Mouse (Mus musculus): ENCODE measurements around the gene Lce1a2. TPM values are rescaled to one million over a fixed set of nuclear protein-coding genes. Genes with fewer than 3 reads are reported as not detected.

Lce1a2 gene
- not detected for total RNA-seq (2021)
- long read RNA-seq, experiment 1, partial matches to known transcripts: 0 of 2 reads
- long read RNA-seq, experiment 1, other reads (novel, unspliced or antisense): 0 of 2 reads
- long read RNA-seq, experiment 2: 0 reads

DNA sequence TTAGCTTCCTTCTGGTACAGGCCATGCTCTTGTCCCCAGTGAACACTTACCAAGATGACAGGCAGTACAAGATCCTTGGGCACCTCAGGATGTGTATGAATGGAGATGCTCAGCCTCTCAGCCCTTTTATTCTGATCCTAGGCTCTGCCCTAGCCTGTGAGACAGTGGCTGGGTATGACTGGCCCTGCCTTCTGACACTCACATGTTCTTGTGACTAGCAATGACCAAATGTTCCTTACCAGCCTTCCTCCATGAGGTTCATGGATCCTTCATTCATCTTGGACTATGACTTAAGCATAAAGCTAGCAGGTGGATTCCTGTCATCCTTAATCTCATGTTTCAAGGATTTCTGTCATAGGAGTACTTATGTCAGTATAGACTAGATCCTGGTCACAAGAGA, at the start of gene Lce1a2:
TSS of gene Lce1a2 (minus strand) at position 101 of the 400 bp plus-strand sequence.
- DNase-seq (ENCODE audit: low spot score in 2 of 2): no peak

DNA sequence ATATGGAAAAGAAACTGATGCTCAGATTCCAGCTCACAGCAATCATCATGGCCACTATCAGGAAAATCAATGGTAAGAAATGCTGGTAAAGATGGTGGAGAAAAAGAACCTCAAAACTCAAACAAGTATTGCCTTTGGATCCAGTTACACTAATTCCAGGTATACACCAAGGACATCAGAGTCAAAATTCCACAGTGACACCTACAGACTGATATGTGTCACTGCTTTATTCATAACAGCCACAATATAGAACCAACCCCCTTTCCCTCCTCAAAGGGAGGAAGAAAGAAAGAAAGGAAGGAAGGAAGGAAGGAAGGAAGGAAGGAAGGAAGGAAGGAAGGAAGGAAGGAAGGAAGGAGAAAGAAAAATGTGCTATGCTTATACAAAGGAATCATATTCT, 45.0 kb upstream of the Lce1a2 start:
- DNase-seq (ENCODE audit: low spot score in 2 of 2): no peak

DNA sequence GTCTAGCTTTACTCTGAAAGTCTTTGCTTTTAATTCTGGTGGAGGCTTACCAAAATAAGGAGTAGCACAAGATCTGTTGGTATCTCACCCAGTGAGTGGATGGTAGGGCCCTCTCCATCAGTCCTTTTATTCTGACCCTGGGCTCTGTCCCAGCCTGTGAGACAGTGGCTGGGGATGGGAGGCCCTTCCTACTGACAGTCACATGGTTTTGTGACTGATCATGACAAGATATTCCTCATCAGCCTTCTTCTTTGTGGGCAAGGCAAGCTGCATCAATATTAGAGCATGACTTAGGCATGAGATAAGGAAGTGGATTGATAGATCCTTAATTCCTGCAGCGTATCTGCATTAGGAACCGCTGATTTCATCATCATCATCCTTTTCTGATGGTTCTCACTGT, 38.9 kb upstream of the Lce1a2 start, which contains the start of gene Lce1e:
TSS of gene Lce1e (minus strand) at position 101 of the 400 bp plus-strand sequence.
- no peak for DNase-seq (ENCODE audit: low spot score in 2 of 2)

DNA sequence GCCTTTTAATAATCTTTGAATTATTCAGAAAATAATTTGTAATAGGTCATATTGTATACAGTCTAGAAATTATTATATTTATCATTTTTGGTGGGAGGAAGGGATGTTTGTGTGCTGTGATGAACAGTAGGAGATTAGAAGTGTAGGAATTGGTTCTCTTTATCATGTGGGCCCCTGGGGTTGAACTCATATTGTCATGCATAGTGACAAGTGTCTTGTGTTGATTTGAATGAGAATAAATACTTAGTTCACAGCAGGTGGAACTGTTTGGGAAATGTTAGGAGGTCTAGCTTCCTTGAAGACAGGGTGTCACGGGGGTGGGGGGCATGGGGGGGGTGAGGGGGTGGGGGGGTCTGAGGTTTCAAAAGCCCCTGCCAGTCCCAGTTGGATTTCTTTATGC, 24.5 kb upstream of the Lce1a2 start:
- DNase-seq (ENCODE audit: low spot score in 2 of 2): no peak

DNA sequence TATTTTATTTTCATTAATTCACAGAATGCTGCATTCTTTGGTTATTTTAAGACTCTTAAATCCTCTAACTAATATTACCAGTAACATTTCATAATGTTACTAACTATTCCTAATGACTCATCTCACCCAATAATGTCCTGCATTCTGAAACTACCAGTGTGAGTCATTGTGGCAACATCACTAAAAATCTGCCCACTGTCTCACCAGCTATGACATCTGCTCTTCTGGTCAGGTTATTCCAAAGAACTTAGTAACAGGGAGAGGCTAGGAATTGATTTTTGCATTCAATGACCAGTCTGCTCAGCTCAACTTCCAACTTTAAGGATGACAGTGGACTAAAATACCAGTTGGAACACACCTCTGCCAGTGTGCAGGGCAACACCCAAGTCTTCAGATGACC, 21.6 kb upstream of the Lce1a2 start:
- no peak for DNase-seq (ENCODE audit: low spot score in 2 of 2)

DNA sequence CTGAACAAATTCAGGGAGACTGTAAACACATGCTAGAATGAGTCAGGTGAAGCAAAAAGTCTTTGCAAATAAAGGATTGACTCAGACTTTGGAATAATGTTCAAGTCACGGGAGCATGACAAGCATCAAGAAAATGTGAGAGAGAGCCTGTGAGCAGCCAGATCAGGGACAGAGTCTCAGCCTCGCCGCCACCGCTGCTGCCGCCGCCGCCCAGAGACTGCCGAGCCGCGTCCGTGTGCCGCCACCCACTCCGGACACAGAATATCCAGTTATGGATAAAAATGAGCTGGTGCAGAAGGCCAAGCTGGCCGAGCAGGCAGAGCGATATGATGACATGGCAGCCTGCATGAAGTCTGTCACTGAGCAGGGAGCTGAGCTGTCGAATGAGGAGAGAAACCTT, 19.0 kb upstream of the Lce1a2 start:
- DNase-seq (ENCODE audit: low spot score in 2 of 2): peak in 1 of 2 experiments; percentile 13

DNA sequence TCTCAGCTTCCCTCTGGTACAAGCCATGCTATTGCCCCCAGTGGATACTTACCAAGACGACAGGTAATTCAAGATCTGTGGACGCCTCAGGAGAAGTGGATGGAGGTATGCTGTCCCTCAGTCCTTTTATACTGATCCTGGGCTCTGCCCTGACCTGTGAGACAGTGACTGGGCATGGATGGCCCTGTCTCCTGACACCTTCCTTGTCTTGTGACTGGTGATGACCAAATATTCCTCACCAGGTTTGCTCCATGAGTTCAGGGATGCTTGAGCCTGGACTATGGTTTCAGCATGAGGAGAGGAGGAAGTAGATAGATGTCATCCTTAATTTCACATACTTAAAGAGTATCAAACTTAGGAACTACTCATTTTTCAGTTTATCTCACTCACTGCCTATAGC, 17.0 kb upstream of the Lce1a2 start, which contains the start of gene Lce1d:
TSS of gene Lce1d (minus strand) at position 101 of the 400 bp plus-strand sequence.
- no peak for DNase-seq (ENCODE audit: low spot score in 2 of 2)

DNA sequence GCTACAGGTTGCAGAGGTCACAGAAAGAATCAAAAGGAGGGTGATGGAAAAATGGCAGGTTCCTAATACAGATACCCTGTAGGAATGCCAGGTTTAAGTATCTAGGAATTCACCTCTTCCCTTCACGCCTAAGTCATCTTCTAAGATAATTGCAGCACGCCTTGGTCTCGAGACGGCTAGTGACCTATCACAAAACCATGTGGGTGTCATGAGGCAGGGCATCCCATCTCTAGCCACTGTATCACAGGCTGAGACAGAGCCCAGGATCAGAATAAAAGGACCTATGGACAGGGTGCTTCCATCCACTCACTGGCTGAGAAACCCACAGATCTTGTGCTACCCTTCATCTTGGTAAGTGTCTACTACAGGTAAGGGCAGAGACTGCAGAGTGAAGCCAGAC, 8.8 kb upstream of the Lce1a2 start, which contains the start of gene Lce1c:
TSS of gene Lce1c (plus strand) at position 301 of the 400 bp plus-strand sequence.
- no peak for DNase-seq (ENCODE audit: low spot score in 2 of 2)

DNA sequence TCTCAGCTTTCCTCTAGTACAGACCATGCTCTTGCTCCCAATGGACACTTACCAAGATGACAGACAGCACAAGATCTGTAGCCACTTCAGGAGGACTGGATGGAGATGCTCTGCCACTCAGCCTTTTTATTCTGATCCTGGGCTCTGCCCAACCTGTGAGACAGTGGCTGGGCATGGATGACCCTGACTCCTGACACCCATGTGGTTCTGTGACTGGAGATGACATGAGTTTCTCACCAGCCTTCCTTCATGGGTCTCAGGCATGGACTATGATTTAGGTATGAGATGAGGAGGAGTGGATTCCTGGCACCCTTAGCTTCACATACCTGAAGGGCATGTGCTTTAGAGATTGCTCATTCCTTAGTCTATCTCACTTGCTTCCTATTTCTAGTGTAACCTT, 13.3 kb downstream of the Lce1a2 start, which contains the start of gene Lce1b:
TSS of gene Lce1b (minus strand) at position 101 of the 400 bp plus-strand sequence.
- no peak for DNase-seq (ENCODE audit: low spot score in 2 of 2)

DNA sequence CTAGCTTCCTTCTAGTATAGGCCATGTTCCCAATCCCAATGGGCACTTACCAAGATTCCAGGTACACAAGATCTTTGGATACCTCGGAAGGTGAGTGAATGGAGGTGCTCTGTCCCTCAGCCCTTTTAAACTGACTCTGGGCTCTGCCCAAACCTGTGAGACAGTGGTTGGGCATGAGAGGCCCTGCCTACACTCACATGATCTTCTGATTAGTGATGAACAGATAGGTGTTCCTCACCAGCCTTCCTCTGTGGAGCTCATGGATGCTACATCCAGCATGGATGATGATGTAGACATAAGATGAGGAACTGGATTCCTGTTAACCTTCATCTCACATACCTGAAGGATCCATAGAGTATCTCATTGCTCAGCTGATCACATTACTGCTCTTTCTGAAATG, 21.9 kb downstream of the Lce1a2 start, which contains the start of gene Lce1a1:
TSS of gene Lce1a1 (minus strand) at position 101 of the 400 bp plus-strand sequence.
- no peak for DNase-seq (ENCODE audit: low spot score in 2 of 2)

DNA sequence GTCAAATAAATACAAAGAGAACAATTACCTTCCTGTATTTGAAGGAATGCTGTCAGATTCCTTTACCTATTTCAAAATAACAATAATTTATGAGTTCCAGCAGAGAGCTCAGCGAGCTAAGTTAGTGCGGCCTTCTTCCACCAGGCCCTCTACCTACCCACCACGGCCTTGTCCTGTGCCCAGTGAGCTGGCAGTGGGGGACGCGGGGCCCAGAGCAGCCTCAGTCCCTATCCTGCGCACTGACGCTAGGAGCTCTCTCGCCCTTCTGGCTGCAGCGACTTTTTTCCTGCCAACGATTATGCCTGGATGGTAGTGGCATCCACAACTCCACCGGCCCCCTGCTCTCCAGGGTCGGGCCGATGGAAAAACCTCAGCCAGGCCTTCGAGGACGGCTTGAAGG, 30.3 kb downstream of the Lce1a2 start:
- no peak for DNase-seq (ENCODE audit: low spot score in 2 of 2)

DNA sequence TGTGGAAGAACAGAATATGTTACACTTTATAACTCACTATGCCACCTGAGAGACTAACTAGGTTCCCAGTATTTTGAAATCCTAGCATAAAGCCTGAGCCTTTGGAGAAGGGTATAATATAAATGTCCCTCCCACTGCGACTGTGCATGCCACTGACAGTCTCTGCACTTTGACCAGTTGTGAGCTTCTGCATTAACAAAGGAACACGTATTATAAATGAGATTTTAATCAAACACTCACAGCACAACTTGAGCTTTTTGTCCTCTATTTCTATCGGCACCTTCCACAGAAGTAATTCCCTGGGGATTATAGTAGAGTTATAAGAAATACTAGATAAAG, 31.5 kb downstream of the Lce1a2 start:
- DNase-seq (ENCODE audit: low spot score in 2 of 2): no peak

DNA sequence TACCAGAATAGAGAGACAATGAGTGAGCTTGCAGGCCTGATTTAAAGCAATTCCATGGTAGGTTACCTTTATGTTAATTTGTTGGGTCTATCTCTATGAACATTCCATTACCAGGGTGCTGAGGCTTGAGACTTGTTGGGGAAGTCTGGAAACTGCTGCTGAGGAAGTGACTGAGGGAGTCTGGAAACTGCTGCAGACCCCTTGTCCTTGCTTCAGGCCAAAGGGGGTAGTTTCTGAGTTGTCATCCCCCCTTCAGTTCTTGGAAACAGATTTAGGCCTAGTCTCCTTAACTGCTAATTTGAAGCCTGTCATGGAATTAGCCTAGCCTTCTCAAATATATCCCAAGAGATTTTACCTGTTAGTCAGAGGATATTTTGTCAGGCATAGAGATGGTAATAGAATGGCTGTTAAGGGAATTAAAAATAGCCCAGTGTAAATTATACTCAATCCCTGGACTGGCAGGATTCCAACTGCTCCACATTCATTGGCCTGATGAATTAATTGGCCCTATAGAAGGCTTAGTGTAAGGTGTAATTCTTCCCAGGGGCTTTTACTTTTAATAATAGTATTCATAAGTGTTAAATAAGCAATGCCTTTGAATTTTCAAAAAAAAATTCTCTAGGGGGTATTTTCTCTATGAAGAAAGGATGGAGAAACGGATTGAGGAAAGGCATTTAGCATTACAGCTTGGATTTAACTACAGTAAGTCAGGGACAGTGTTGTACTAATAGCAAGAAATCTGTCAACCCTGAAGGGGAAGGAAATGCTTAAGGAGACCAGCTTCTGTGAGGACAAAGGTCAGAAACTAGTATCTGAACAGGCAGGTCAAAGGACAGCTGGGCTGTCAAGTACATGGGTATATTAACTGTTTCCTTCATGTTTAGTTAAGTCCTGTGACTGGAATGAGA, 32.1 kb downstream of the Lce1a2 start:
- no peak for DNase-seq (ENCODE audit: low spot score in 2 of 2)

DNA sequence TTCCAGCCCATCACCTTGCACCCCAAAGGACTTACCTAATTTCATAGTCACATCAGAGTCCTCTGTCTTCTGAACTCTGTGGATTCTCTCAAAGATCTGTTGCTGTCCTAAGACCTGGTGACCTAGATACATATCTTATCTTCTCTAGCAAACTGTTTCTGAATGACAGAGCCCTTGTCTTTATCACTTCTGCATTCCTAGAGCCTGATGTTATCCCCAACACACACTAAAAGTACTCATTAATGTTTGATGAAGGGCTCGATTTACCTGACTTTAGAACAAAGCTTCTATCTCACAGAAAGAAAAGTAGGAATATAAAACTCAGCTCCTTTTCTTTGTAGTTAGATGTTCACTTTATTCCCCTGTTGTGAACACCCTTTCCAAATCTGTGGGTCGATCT, 48.6 kb downstream of the Lce1a2 start, which contains the start of gene Lce6a:
TSS of gene Lce6a (minus strand) at position 101 of the 400 bp plus-strand sequence.
- DNase-seq (ENCODE audit: low spot score in 2 of 2): no peak

Other genes starting within 250 kb of the Lce1a2 start
- 1 to 10 TPM; 3.7 to 4.1 TPM for gene Gm9774, start 240.9 kb downstream of the Lce1a2 start, total RNA-seq (2021)
- not detected for gene Sprr2k, start 237.7 kb downstream of the Lce1a2 start, total RNA-seq (2021)
- gene Sprr1b, start 231.5 kb downstream of the Lce1a2 start, total RNA-seq (2021): not detected
- gene Sprr3, start 211.6 kb downstream of the Lce1a2 start, total RNA-seq (2021): not detected
- gene Sprr1a, start 184.4 kb downstream of the Lce1a2 start, total RNA-seq (2021): not detected
- not detected for gene Sprr4, start 169.8 kb downstream of the Lce1a2 start, total RNA-seq (2021)
- gene 2310046K23Rik, start 135.8 kb downstream of the Lce1a2 start, total RNA-seq (2021): not detected
- not detected for gene Ivl, start 96.6 kb downstream of the Lce1a2 start, total RNA-seq (2021)
- gene Smcp, start 81.3 kb downstream of the Lce1a2 start, total RNA-seq (2021): not detected
- not detected for gene 2210017I01Rik, start 62.8 kb downstream of the Lce1a2 start, total RNA-seq (2021)
- not detected for gene Lce6a, start 48.7 kb downstream of the Lce1a2 start, total RNA-seq (2021)
- not detected for gene Lce1a1, start 22.0 kb downstream of the Lce1a2 start, total RNA-seq (2021)
- gene Lce1b, start 13.4 kb downstream of the Lce1a2 start, total RNA-seq (2021): not detected
- under 1 TPM in 1 of 2 experiments, not detected in 1; 0.39 TPM for gene Lce1c, start 8.9 kb upstream of the Lce1a2 start, total RNA-seq (2021)
- not detected for gene Lce1d, start 16.9 kb upstream of the Lce1a2 start, total RNA-seq (2021)
- not detected for gene Lce1e, start 38.8 kb upstream of the Lce1a2 start, total RNA-seq (2021)
- gene Lce1f, start 50.0 kb upstream of the Lce1a2 start, total RNA-seq (2021): not detected
- gene Gm38119, start 68.8 kb upstream of the Lce1a2 start, total RNA-seq (2021): not detected
- gene Lce1g, start 82.0 kb upstream of the Lce1a2 start, total RNA-seq (2021): not detected
- not detected for gene Lce1h, start 94.8 kb upstream of the Lce1a2 start, total RNA-seq (2021)
- not detected for gene Lce1i, start 108.6 kb upstream of the Lce1a2 start, total RNA-seq (2021)
- not detected for gene Lce1j, start 120.2 kb upstream of the Lce1a2 start, total RNA-seq (2021)
- not detected for gene Lce1k, start 137.6 kb upstream of the Lce1a2 start, total RNA-seq (2021)
- under 1 TPM in 1 of 2 experiments, not detected in 1; 0.13 TPM for gene Kprp, start 156.9 kb upstream of the Lce1a2 start, total RNA-seq (2021)
- not detected for gene Lce1l, start 181.0 kb upstream of the Lce1a2 start, total RNA-seq (2021)
- not detected for gene 2310050C09Rik, start 199.9 kb upstream of the Lce1a2 start, total RNA-seq (2021)

Data from gastrocnemius, postnatal 4 days (tissue).